Mouse (Mus musculus): Measurements from ENCODE around the gene Erc2.

DNA sequence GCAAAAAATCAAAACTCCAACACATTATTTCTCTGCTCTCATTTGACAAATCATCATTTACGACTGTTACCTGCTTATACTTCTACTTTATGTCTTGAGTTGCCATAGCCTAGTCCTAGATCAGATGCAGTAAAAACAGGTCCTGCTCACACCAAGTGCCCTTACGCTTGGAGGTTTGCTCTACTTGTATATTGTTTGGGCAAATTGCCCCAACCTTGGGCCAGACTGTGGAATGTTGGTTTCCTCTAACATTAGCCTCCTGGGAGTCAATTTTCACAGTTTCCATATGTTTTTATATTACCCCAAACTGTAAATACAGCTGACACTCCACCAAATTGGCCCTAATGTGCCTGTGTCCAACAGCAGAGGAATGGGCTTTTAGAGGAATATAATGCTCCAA is 447.6 kb downstream of the Erc2 start:
- TF ChIP-seq CTCF (IDR thresholded peaks at IDR 0.05; ENCODE audit: low read depth) (no peak), EP300 (IDR thresholded peaks at IDR 0.05; ENCODE audit: low read depth) (no peak)
